Mouse (Mus musculus) adrenal gland, postnatal 4 days (tissue): ENCODE results near the gene Lmln. TPM values are rescaled to one million over a fixed set of nuclear protein-coding genes. Genes with fewer than 3 reads are reported as not detected.
A peak's percentile ranks its signal among the peaks of the same experiment; 100 is the strongest.
"Not testable (repeated sequence)": the region's sequence is repeated elsewhere in the genome, so short reads cannot be mapped to it uniquely, and the experiment has no call there.

ENCODE experiments used
- DNase-seq, 2 experiments: peaks; one replicate each; pipeline ENCODE4 v3.0.0; 2021 to 2022; ENCODE audit warnings: low spot score in 2 of 2, mixed read lengths in 2 of 2
- long read RNA-seq, 2 experiments: library from polyadenylated mRNA; stranded (forward); transcript quantifications; one replicate each; pipeline ENCODE4 v2.0.0; 2021
- total RNA-seq, 2 experiments: library from RNA; stranded (reverse); gene quantifications; 2 replicates each; pipeline ENCODE4 v1.2.3; 2021

Gene Lmln
- 10 to 100 TPM; 14.1 to 15.1 TPM for total RNA-seq
- long read RNA-seq, experiment 1, partial matches to known transcripts: 0 of 3 reads
- long read RNA-seq, experiment 1, other reads (novel, unspliced or antisense): 3 of 3 reads
- long read RNA-seq, experiment 2, full-length matches to known transcripts: 1 of 8 reads
- long read RNA-seq, experiment 2, partial matches to known transcripts: 3 of 8 reads
- long read RNA-seq, experiment 2, other reads (novel, unspliced or antisense): 4 of 8 reads

DNA sequence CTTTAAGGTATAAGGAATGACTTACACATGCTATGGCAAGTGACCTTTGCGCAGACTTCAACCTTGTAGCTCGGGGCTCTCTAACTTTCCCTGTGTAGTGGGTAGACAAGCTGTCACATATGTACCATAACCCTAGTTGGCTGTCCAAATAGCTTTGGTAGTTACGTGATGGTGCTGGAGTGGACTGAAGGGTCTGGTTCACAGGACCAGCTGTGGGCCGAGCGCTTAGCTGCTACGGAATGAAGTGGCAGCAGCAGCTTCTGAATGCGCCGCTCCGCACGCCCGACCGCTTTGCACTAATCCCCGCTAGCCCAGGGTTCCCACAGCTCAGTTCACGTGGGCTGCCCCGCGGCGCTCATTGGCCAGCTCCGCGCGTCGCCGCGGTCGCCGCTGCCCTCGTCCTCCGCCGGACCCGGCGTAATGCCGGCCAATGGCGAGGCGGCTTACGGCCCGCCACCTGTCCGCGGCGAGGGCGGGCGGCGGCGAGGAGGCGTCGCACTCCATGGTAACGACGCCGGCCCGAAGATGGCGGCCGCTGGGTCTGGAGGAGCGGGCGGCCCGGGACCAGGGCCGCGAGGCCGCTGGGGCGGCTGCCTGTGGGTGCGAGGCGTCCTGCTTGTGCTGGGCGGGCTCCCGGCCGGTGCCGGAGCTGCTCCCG is at the start of gene Lmln:
Gene Lmln (plus strand): TSS at position 498 of the 658 bp plus-strand sequence.
- peak; percentile 78 to 82 for DNase-seq

DNA sequence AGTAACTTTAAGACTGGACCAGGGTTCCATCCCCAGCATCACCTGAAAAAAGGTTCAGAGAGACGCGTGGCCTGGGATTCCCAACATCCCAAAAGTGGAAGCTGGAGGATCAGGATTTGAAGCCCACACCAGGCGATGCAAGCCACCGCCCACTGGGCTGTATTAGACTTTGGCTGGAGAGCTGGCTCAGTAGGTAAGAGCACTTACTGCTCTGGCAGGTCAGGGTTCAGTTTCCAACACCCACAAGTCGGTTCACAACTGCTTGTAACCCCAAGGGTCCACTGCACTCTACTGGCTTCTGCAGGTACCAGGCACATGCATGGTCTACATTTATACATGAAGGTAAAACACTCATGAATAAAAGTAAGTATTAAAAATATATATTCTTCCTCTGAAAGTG is 48.5 kb upstream of the Lmln start:
- DNase-seq: no peak

DNA sequence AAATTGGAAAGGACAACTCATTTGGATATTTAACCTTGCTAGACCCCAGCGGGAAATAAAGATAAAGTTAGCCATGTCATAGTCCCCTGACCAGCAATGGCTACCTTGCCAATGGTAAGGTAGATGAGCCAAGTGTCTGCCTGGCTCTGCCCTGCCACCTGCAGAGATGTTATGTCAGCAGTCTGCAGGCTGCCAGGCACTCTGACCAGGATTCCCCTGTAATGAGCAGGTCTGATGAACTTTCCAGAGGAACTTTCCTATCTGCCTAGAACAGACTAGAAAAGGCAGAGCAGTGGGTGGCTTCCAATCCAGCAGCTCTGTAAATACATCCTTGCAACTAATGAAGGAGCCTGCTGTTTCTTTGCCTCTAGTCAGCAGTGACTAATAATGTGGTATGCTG is 47.4 kb upstream of the Lmln start:
- no peak for DNase-seq

- no peak for DNase-seq
Measured at GRCm38 (mm10) chr16:33015396-33015907, 46.9 kb upstream of the Lmln start.

- DNase-seq: no peak
Measured at GRCm38 (mm10) chr16:33015986-33016385, 46.3 kb upstream of the Lmln start.

GRCm38 (mm10) chr16:33017677-33018349 is 44.5 kb upstream of the Lmln start:
- DNase-seq: no peak

GRCm38 (mm10) chr16:33019117-33019770 is 43.1 kb upstream of the Lmln start:
- DNase-seq: no peak

- DNase-seq: no peak
Measured at GRCm38 (mm10) chr16:33021381-33021780, 40.9 kb upstream of the Lmln start.

DNA sequence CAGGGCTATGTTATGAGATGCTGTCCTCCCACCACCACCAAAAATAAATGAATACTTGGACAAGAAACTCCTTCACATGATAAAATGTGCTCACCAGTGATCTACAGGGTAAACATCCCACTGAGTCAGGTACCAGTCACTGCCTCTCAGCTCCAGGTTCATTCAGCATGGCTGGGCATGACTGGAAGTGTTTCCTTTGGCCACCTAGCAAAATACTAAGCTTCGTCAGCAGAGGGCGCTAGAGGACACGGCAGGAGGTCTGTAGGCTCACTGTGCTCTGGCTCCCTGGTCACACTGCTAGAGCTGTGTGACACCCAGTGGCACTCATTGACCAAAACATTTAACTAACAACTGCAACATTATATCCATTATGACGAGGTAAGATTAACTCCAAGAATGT is 38.6 kb upstream of the Lmln start:
- DNase-seq: peak; percentile 67 to 76

DNA sequence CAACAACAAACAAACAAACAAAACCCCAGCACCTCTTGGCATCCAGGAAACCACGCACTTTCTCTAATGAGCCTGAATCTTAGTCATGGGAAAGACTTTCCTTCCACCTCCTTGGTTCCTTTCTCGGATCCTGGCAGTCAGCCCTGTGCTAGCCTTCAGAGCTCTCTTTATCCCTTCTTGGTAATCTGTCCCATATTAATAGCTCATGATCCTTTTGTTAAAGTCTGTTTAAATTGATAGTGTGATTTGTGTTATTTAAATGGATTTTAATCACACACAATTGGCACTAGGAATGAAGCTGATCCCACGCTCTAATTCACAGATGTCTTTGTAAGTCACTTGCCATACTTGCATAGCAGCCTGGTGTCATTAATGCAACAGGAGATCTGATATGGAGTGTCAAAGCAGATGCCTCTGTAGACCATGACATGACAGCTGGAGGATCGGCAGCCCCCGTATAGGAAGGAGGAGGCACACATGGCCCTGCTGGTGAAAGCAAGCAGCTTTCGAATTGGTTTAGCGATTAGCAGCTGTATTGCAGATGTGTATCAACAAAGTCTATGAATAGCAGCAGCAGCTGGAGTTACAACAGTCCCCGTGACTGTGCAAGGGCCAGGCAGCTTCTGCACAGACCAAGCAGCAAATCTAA is 37.7 kb upstream of the Lmln start:
- no peak for DNase-seq

GRCm38 (mm10) chr16:33026357-33026756 is 36.0 kb upstream of the Lmln start:
- DNase-seq: no peak

GRCm38 (mm10) chr16:33036006-33036405 is 26.3 kb upstream of the Lmln start:
- no peak for DNase-seq

DNA sequence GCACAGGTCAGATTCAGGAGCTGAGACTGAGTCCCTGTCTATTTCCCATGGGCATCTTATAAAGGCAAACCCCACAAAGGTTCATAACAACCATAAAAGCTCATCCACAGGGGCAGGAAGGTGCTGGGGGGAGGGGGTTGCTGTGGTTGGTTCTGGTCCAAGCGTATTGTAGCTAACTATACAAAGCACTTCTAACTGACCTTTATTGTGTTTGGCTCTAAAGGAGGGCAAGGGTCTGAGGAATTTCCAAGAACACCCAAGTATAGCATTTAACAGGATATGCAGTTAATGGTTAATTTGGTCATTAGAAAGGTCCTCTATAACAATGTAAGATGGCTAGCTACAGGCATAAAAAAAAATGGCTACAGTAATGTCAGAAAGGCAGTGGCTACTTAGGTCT is 19.6 kb upstream of the Lmln start:
- DNase-seq: no peak

GRCm38 (mm10) chr16:33043268-33043667 is 19.1 kb upstream of the Lmln start:
- no peak for DNase-seq

- DNase-seq: no peak
Measured at GRCm38 (mm10) chr16:33048004-33048403, 14.3 kb upstream of the Lmln start.

GRCm38 (mm10) chr16:33048686-33049085 is 13.6 kb upstream of the Lmln start:
- no peak for DNase-seq

- no peak for DNase-seq
Measured at GRCm38 (mm10) chr16:33049809-33050208, 12.5 kb upstream of the Lmln start.

GRCm38 (mm10) chr16:33053141-33053540 is 9.2 kb upstream of the Lmln start:
- DNase-seq: no peak

- not testable (repeated sequence) for DNase-seq
Measured at GRCm38 (mm10) chr16:33054927-33055326, 7.4 kb upstream of the Lmln start.

- no peak for DNase-seq
Measured at GRCm38 (mm10) chr16:33055655-33056054, 6.7 kb upstream of the Lmln start.

GRCm38 (mm10) chr16:33056095-33056785 is 6.1 kb upstream of the Lmln start, which contains the start of the genes Iqcg and Rpl35a:
Gene Iqcg, minus strand, starts transcription at chr16:33056218.
Gene Rpl35a, plus strand, starts transcription at chr16:33056453.
- DNase-seq: peak; percentile 72 to 81
